Mouse (Mus musculus): ENCODE measurements at regions not wholly inside any gene's neighbourhood (a gene's known extent, or its start where the extent isn't known, plus 50 kb on each side); places are given as distances from the start of the nearest gene placed in this dataset.
A peak's percentile ranks its signal among the peaks of the same experiment; 100 is the strongest.
"Not testable (repeated sequence)": the region's sequence is repeated elsewhere in the genome, so short reads cannot be mapped to it uniquely, and the experiment has no call there.

DNA sequence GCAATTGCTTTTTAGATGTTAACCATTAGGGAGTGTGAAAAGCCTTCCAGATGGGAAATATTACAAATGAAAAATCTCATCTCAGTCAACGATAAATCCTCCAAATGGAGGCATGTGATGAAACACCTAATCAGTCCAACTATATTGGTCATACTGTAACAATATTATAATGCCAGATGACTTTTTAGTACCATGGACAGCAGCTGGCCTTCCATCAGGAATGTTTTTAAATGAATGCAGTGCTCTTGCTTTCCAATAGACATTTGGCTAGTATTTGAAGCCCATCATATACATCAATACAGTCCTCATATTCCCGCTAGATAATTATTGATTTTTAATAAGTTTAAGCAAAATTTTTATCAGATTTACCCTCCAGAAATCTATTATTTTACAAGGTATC is 489.8 kb upstream of the Brinp1 start:
- no peak for DNase-seq (ENCODE audit: low spot score in 2 of 2)

DNA sequence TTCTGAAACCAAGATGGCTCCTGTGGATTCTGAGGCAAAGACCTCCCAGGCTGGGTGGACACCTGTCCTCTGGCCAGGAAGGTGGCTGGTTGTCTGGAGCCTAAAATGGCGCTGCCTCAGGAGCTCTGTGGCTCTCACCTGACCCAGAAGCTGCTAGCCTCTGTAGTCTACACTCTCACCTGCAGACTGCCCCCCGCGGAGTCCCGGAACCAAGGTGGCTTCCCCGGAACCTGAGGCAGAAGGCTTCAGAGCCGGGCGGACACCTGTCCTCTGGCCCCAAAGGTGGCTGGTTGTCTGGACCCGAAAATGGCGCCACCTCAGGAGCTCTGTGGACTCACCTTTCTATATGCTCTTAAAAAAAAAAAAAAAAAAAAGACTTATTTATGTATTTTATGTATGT is 481.2 kb upstream of the Brinp1 start:
- DNase-seq (ENCODE audit: low spot score in 2 of 2), result no peak

- DNase-seq (ENCODE audit: low spot score in 2 of 2), result not testable (repeated sequence)
These were observed 456.2 kb upstream of the Brinp1 start for GRCm38 (mm10) chr4:69410411-69410810.

- DNase-seq (ENCODE audit: low spot score in 2 of 2), result no peak
These were observed 441.3 kb upstream of the Brinp1 start for GRCm38 (mm10) chr4:69395451-69395850.

- peak in 1 of 2 experiments; percentile 29 for DNase-seq (ENCODE audit: low spot score in 2 of 2)
These were observed 429.1 kb upstream of the Brinp1 start for GRCm38 (mm10) chr4:69383318-69383717.

DNA sequence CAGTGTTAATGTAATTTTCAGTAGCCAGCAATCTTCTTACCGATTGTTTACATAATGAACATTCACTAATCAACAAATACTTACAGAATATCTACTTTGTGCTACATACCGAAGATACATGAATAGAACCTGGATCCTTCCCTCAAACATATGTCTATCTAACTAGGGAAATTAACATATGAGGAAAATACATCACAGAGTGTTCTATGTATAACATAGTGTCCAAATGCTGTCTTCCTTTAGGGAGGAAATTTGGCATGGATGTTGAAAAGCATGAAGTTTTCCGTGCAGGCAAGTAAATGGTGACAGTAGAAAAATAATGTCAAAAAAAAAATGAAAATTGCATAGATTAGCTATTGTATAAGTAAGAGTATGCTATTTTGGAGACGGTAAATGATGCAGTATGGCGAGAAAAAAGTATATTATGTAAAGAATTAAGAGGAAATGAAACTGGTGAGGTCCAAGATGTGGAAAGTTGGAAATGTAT is 392.8 kb upstream of the Brinp1 start:
- DNase-seq (ENCODE audit: low spot score in 2 of 2), result no peak

GRCm38 (mm10) chr4:69327606-69328005 is 373.4 kb upstream of the Brinp1 start:
- no peak for DNase-seq (ENCODE audit: low spot score in 2 of 2)

Data from right cerebral cortex, postnatal 36 days (tissue).